Mouse (Mus musculus) erythroid progenitor cell, adult 5-6 weeks (primary cell): Measurements from ENCODE around the gene Psen1. TPM values are rescaled to one million over a fixed set of nuclear protein-coding genes. Genes with fewer than 3 reads are reported as not detected.
A peak's percentile ranks its signal among the peaks of the same experiment; 100 is the strongest.

Source experiments
- ATAC-seq: replicated peaks from 2 replicates; pipeline ENCODE4 v1.8.0; 2016; ENCODE audit warnings: moderate number of reproducible peaks, mild to moderate bottlenecking, moderate TSS enrichment, inconsistent platforms; ENCODE audit not compliant: poor library complexity, low FRiP score, severe bottlenecking
- total RNA-seq, 2 experiments: library from RNA; stranded (forward) in 1 of 2; stranded (reverse) in 1 of 2; fragments of 150-400 nt in 1 of 2; fragments of 186-747, 209-891 nt in 1 of 2; gene quantifications; 2 replicates each; pipeline versions ENCODE4 v1.2.3 to v1.2.4; 2015 to 2017; ENCODE audit warnings: low replicate concordance in 2 of 2

Gene Psen1
- total RNA-seq (2015; ENCODE audit: low replicate concordance) (25.6 and 32.8 TPM in 2 replicates), total RNA-seq (2017; ENCODE audit: low replicate concordance) (20.8 and 24.3 TPM in 2 replicates)

DNA sequence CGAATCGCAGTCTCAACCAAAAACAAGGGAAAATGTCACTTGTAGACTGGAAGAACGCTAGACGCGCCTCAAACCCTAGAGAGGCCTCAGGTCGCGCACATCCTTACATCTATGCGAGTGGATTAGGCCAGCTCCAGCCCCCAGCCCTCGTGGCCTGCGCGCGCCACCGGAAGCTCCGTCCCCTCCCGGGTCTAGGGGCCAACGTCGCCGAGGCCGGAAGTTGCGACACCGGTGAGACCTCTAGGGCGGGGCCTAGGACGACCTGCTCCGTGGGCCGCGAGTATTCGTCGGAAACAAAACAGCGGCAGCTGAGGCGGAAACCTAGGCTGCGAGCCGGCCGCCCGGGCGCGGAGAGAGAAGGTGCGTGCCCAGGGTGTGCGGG is at the start of gene Psen1:
TSS of gene Psen1 (plus strand) at position 219 of the 382 bp plus-strand sequence.
- ATAC-seq: peak; percentile 95

DNA sequence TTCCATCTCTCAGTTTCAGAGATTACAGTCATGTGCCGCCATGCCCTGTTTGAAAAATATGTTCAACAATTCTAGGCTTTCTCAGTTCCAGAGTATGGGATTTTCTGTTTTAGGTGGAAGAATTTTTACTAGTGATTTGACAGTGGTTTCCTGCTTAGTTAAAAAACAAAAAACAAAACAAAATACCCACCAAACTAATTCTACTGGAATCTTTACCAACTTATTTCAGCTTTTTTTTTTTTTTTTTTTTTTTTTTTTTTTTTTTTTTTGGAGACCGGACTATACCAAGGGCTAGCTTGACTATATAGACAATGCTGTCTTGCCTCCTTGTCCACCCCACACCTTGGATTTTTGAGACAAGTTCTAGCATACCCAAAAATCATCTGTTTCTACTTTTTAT is 46.7 kb upstream of the Psen1 start:
- ATAC-seq: no peak

DNA sequence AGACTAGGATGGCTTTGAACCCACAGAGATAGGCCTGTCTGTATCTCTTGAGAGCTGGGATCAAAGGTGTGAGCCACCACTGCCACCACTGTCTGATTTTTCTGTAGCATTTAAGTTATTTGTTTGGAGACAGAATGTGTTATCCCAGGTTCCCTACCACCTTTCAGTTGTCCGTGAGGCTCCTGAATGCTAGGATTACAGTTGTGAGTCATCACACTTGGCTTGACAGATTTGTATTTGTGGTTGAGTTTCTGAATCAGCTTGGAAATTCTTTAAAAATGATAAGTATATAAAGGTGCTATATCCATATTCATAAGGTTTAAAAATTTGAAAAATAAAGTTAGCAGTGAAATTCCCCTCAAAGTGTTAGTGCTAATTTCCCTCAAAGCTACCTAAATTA is 44.8 kb upstream of the Psen1 start:
- no peak for ATAC-seq

DNA sequence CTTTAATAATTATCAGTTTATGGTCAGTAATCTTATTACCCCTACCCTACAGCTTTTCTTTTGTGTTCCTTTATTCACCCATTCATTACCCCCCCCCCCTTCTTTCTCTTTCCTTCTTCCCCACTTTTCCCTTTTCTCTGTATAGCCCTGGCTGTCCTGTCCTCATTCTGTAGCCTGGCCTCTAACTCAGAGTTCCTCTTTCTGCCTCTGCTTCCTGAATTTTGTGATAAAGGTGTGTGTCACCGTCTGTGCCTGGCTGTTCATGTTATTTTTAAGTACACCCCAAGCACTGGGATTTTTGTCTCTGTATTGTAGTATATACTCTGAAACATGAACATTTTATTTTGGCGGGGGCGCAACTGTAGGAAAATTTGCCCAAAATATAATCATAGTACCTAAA is 37.6 kb upstream of the Psen1 start:
- ATAC-seq: no peak

DNA sequence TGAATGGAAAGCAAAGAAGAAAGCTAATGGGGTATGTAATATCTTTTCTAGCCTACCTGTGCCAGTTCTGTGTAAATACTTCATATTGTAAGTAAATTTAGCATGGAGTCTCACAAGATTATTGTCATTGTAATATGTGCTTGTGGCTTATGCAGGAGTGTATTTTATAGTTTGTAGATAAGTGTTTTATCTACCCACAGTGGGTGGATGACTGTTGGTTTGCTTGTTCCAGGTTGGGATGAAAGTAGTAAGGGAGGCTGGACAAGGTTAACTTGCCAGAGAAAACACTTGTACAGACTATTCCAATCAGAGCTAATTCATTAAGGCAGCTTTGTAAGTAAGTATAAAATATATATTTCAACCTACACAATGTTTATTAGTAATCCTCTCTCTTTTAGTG is 36.5 kb upstream of the Psen1 start:
- ATAC-seq: no peak

DNA sequence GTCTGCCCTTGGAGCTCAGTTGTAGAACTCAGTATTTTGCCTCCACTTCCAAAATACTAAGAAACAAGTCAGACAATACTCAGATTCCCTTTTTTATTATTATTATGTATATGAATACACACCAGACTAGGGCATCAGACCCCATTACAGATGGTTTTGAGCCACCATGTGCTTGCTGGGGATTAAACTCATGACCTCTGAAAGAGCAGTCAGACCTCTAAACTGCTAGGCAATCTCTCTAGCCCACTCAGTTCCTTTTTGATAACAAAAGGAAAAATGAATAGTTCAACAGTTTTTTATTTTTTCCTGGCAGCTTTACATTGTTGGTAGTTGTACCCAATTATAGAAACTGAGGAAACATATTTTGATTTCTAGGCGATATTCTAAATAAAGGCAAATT is 2.5 kb upstream of the Psen1 start:
- no peak for ATAC-seq

DNA sequence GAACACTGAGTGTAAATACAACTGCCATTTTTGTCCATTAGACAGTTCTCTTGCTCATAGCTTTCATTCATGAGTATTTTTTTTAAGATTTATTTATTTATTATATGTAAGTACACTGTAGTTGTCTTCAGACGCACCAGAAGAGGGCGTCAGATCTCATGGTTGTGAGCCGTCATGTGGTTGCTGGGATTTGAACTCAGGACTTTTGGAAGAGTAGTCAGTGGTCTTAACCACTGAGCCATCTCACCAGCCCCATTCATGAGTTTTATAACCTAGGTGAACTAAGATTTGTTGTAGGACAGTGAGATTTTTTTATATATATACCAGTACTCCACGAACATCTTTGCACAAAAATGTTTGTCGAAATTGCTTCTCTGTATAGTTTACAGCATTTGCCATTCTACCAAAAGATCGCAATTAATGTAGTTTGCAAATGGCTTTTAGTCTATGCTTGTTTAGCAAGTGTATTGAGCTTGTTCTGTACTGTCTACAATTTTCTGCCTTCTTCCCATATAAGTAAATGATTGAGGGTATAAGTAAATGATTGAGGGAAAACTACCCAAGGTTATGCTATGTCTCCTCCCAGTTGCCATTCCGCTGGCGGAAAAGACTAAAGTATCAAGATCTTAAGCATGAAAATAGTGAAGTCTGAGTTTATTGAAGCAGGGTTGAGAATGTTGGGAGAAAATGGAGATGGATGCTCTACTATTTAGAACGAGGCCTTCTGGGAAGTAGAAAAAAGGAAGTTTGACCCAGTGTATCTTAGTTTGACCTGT is 1.2 kb upstream of the Psen1 start:
- ATAC-seq: no peak

DNA sequence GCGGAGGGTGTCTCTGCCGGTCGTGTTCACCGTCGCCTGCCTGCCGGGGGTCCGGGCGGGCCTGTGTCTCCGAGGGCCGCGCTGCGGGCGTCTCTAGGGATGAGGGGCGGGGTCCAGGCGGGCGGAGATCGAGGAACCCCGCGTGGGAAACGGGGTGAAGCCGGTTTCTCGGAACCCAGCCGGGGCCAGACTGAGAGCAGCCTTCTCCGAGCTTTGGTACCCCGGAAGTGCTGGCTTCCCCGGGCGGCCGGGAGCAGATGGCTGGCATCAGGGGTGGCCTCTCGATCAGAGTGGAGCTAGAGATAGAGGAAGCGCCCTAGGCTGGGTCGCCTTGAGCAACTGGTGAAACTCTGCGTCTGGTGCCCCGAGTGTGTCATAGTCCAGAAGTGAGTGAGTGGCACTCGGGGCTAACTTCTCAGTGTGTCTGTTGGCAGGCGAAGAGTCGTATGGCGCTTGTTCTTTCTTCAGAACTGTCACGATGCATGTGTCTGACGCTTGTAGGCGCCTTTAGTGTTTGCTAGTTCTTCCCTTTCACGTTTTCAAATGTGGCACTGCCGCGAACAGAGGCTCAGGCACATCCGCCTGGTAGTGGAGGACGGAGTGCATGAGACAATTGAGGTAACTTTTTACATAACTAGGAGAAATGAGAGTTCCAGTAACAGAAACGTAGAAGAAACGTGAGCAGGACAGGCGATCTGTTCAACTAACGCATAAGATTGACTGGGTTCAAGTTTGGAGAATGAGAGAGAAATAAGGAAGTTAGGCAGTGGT is 549 bp downstream of the Psen1 start:
- ATAC-seq: peak; percentile 73

DNA sequence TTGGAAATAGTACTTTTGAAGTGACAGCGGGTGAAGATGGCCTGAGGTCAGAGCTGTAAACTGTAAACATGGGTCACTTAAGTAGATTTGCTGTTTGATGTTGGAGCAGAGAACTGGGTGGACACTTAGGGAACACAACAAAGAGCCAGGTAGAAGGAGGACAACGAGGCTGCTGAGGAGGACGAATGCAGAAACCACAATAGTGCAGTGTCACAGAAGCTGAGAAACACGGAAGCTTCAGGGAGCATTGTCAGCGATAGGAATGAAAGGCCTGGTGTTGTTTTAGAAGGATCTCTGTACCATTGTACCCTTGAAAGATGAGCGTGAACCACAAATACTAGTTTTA is 1.1 kb downstream of the Psen1 start:
- peak; percentile 31; the same call in 1 of the 2 replicates for ATAC-seq

DNA sequence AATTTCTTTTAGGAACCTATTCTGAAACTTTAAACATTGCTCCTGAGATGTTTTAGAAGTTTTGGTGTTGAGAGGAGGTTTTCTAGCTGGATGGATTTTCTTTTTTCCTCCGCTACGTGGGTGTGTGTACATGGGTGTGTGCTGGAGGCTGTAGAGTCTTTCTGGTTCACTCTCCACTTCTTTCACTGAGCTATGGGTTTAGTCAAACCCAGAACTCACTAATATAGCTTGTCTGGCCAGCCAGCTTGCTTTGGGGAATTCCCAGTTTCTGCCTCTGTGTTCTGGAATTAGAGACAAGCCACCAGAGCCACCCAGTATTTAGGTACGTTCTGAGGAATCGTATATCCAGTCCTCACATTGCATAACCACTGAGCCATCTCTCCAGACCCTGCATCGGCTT is 6.1 kb downstream of the Psen1 start:
- ATAC-seq: no peak

DNA sequence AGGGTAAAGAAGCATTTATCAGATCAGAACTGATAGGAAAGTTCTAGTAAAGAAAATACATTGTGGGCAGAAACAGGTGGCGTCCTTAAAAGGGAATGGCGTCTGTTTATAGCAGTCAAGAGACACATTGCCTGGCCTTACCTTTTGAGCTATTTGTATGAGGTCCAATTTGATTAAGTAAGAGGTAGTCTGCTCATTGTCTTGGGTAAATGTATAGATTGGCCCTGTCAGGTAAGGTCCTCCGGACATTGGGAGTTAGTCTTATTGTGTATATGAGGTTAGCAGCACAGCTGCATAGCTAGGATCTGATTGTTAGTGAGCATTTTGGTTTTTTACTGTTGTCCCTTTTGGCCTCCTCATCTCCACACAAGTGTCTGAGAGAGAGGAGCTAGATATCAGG is 6.7 kb downstream of the Psen1 start:
- no peak for ATAC-seq

DNA sequence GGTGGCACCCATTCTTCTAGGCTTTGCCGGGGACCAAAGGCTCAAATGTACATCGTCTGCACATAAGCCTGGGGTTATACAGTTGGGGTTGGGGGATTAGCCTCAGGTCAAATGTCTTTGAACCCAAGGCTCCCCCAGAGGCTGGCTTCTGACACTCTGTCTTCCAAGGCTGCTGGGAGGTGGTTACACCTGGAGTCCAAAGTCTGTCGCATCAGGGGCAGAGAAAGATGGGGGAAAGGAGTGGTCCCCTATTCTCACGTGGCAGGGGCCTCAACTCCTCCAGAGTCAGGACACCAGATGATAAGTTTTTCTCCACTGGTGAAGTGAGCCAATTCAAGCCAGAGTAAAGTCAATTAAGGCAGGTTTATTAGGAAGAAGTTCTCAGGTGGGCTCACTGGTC is 10.7 kb downstream of the Psen1 start:
- ATAC-seq: no peak

DNA sequence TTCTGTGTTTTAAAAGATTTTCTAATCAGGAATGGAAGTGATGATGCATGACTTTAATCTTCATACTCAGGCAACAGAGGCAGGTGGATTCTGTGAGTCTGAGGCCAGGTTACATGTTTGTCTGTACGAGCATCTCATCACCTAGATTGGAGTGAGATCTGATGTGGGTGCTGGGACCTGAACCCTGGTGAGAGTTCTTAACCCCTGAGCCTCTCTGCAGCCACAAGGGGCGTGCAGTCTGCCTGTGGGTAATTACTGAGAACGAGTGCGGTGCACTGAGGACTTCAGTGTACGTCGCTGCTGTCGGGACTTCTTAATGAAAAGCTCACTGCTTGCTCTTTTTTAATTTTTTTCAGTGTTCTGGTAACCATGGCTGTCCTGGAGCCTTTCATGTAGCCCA is 13.7 kb downstream of the Psen1 start:
- ATAC-seq: no peak

DNA sequence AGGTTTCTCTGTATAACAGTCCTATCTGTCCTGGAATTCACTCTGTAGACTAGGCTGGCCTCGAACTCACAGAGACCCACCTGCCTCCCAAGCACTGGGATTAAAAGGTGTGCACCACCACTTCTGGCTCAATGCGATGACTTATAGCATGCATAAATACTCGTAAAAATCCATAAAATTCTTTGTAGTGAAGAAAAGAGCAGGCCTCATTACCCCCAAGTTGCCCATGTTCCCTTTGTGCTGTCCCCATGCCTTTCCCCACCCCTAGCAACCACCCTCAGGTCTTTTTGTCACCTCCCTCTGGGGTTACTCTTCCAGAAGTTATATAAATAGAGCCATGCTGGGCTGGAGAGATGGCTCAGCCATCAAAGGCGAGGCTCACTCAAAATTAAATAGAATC is 14.8 kb downstream of the Psen1 start:
- ATAC-seq: no peak

DNA sequence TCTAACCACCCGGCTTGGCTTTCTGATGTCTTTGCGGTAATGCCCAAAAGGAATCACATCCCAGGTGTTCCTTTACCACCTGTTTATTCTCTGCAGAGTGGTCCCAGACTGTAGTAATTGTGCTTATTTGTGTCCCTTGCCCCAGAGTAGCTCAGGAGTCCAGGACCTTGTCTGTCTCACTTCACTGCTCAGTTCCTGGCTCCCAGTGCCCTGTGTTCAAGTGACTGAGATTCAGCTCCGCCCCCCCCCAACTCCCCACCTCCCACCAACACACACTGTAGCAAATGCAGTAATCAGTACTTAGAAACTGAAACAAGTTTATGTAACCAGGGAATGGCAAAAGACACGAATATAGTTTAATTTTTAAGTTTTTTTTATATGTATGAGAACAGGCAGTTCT is 19.0 kb downstream of the Psen1 start:
- ATAC-seq: no peak

DNA sequence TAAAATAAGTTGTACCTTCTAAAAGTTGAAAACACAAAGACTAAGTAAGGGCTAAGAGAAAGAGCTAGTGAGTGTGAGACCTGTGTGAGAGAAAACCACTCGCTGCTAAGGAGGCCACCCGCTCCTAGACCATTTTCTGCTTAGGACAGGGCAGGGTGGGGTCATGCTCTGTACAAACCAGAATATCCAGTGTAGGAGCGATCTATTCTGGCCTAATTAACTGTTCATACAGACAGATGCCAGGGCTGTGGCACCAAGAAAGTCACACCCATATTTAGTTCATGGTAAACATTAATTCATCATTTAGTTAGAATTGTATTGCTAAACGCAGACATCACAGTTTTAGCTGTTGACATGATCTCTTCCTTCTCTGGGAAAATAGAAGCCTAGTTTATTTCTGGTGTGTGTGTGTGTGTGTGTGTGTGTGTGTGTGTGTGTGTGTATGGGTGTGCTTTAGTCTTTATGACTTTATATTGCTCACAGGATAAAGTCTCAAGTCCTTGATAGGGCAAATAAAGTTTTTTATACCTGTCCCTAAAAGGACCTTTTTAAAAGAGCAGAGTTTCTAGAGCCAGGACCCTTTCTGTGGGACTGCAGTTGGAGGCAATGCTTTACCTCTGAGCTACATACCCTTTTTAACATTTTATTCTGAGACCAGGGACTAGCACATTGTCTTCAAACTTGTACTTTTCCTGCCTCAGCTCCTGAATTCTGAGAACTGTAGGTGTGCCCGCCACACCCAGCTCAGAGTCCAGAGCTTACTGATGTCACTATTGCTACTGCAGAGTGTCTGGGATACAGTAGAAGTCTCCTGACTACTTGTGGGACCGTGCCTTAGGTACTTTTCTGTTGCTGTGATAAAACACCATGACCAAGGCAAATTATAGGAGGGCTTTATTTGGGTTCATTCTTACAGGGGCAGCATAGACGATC is 20.5 kb downstream of the Psen1 start:
- no peak for ATAC-seq

DNA sequence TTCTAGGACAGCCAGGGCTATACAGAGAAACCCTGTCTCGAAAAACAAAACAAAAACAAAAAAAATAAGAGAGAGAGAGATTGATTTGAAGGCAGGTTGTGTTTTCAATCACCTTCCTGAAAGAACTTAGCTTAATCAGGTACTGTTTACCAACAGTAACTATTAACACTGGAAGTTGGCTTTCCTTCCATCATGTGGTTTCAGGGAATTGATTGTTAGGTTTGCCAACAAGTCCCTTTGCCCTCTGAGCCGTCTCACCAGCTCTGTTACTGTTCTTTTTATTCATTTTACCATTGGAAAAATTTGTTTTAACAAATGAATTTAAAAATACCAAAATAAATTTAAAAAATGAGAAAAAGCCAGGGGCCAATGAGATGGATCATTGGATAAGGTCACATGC is 22.0 kb downstream of the Psen1 start:
- ATAC-seq: no peak

DNA sequence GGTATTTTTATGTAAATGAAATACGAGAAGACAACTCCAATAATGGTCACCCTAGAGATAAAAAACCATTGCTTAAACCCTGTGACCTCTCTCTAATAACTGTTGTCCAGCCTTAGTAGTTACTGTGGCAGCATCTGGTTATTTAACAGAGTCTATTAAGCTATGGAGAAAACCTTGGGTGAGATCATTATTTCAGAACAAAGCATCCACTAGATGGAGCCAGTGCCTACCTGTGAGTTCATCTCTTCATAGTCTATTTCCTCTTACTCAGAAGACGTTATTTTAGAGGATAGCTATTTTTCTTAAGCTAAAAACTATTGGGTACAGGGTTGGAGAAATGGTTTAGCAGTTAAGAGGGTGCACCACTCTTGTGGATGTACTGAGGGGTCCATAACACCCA is 25.8 kb downstream of the Psen1 start:
- ATAC-seq: no peak

DNA sequence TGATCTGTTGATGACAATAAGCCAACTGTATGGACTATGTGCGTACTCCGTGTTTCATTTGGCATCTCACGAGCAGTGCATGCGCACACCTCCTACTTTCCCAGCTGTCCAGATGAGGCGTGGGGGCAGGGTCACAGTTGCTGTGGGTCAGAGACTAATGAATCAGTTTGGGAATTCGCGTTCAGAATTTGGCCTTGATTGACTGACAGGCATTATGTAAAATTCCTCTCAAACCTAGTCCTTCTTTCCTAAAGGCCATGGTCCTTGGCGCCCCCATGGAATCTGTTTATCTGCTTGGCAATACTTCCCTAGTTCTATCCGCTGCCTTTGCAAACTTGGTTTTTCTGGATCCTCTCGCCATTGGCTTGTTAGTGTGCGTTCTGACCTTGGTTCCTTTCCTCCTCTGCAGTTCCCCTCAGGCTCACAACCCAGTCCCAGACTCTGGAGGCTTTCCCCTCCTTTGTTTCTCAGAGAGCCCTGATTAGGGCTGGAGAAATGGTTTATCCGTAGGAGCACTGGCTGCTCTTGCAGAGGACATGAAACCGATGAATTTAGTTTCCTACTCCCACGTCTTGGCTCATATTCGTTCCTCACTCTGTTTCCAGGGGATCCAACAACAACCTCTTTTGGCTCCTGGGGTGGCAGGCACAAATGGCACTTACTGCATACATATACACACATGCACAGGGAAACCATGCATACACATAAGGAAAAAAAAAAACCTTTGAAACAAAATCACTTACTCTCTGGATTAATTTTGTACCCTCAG is 28.6 kb downstream of the Psen1 start:
- ATAC-seq: no peak

DNA sequence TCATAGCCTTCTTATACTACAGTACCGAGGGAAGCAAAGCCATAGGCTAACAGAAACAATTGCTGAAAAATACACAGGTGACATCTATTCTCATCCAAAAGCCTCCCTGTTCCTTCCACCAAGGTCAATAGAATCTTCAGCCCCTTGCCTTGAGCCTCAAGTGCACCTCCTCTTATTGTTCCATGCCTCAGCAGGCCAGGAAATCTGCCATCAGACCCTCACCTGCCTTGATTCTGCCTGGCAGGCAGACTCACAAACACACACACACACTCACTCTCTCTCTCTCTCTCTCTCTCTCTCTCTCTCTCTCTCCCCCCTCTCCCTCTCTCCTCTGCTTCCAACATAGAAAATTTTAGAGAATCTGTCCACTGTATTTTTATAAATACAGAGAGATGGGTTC is 31.5 kb downstream of the Psen1 start:
- ATAC-seq: no peak
